Mouse (Mus musculus) hindbrain, embryonic 11.5 days (tissue): Measurements from ENCODE around the gene Rasgef1b. TPM values are rescaled to one million over a fixed set of nuclear protein-coding genes. Genes with fewer than 3 reads are reported as not detected.

Experiments used
- ATAC-seq: fragments of 200-750 bp; cut with Nextera tagmentation; 2 replicates; pipeline ENCODE4 v1.8.0; 2017; ENCODE audit warnings: mild to moderate bottlenecking, moderate TSS enrichment, moderate library complexity; ENCODE audit not compliant: low FRiP score
- DNase-seq: peaks from one replicate; pipeline ENCODE4 v3.0.0-alpha.2; 2015; ENCODE audit warnings: low spot score
- H3K27ac ChIP-seq: fragments of 300-500 bp; sonication (generic); 2 replicates; pipeline ENCODE4 v1.5.1; 2014; ENCODE audit warnings: mild to moderate bottlenecking, low read depth, low read length
- H3K27me3 ChIP-seq: fragments of 300-500 bp; sonication (generic); 2 replicates; pipeline ENCODE4 v1.6.1; 2014; ENCODE audit warnings: mild to moderate bottlenecking, low read length, moderate library complexity, mixed read lengths; ENCODE audit not compliant: control insufficient read depth, insufficient read depth
- H3K36me3 ChIP-seq: fragments of 300-500 bp; sonication (generic); 2 replicates; pipeline ENCODE4 v1.6.1; 2014; ENCODE audit warnings: mild to moderate bottlenecking, low read length, moderate library complexity, mixed read lengths; ENCODE audit not compliant: control insufficient read depth, insufficient read depth
- H3K4me1 ChIP-seq: fragments of 300-500 bp; sonication (generic); replicated peaks from 2 replicates; pipeline ENCODE4 v1.6.1; 2014; ENCODE audit warnings: low read length, mixed read lengths; ENCODE audit not compliant: control insufficient read depth, insufficient read depth
- H3K4me2 ChIP-seq: fragments of 300-500 bp; sonication (generic); replicated peaks from 2 replicates; pipeline ENCODE4 v1.6.1; 2014; ENCODE audit warnings: mild to moderate bottlenecking, low read depth, low read length
- H3K4me3 ChIP-seq: fragments of 300-500 bp; sonication (generic); 2 replicates; pipeline ENCODE4 v1.5.1; 2014; ENCODE audit warnings: low read depth, low read length
- H3K9ac ChIP-seq: fragments of 300-500 bp; sonication (generic); 2 replicates; pipeline ENCODE4 v1.6.1; 2014; ENCODE audit warnings: low read depth, low read length
- H3K9me3 ChIP-seq: fragments of 300-500 bp; sonication (generic); 2 replicates; pipeline ENCODE4 v1.6.1; 2016; ENCODE audit warnings: low read length; ENCODE audit not compliant: control insufficient read depth
- WGBS: fragments of 180-500 bp; shearing (Covaris S2); extraction: QIAGEN DNeasy Blood & Tissue Kit; methylation state at CpG from one replicate; pipeline ENCODE4 v1.1.7; 2014; 5-methylcytosine and 5-hydroxymethylcytosine counted together
- polyA plus RNA-seq: library from polyadenylated mRNA; unstranded; fragments of >200 nt; fragmentation: Nextera tagmentation; extraction: Ambion mirVana; gene quantifications from 2 replicates; pipeline ENCODE4 v1.2.1, GENCODE M21; 2014

Gene Rasgef1b
- polyA plus RNA-seq, 1 experiment from 2014 or later = 14.1 TPM

GRCm38 (mm10) chr5:99459007-99459406, 269.9 kb downstream of the Rasgef1b start:
- H3K27ac ChIP-seq = no peak overlapping the region
- no peak overlapping the region for H3K4me2 ChIP-seq
- no peak overlapping the region for H3K4me3 ChIP-seq
- DNase-seq (no peak), ATAC-seq (no peak)
- no peaks in the 10 kb centered on the region for H3K4me1 ChIP-seq
- H3K27me3 ChIP-seq = no peaks in the 10 kb centered on the region
- no peaks in the 10 kb centered on the region for H3K36me3 ChIP-seq
- no peak overlapping the region for H3K9ac ChIP-seq
- WGBS = 90% methylated on average over 6 of the region's 6 CpGs
- H3K9me3 ChIP-seq = no peaks in the 10 kb centered on the region

GRCm38 (mm10) chr5:99457291-99457690, 271.6 kb downstream of the Rasgef1b start:
- Histone ChIP-seq H3K4me3 (no peak overlapping the region), H3K9me3 (no peaks in the 10 kb centered on the region), H3K9ac (no peak overlapping the region), H3K36me3 (no peaks in the 10 kb centered on the region), H3K4me1 (no peaks in the 10 kb centered on the region), H3K27me3 (no peaks in the 10 kb centered on the region), H3K27ac (no peak overlapping the region), H3K4me2 (no peak overlapping the region)
- DNase-seq (no peak), ATAC-seq (no peak)
- 97% methylated on average over 3 of the region's 3 CpGs for WGBS

- WGBS = 68% methylated on average over 2 of the region's 2 CpGs
- H3K36me3 ChIP-seq = no peaks in the 10 kb centered on the region
- no peaks in the 10 kb centered on the region for H3K9me3 ChIP-seq
- H3K9ac ChIP-seq = no peak overlapping the region
- ATAC-seq = no peak
- no peaks in the 10 kb centered on the region for H3K27me3 ChIP-seq
- no peak for DNase-seq
- H3K4me1 ChIP-seq = no peaks in the 10 kb centered on the region
- H3K27ac ChIP-seq = no peak overlapping the region
- H3K4me3 ChIP-seq = no peak overlapping the region
- no peak overlapping the region for H3K4me2 ChIP-seq
Measured at GRCm38 (mm10) chr5:99451939-99452338, 276.9 kb downstream of the Rasgef1b start.

GRCm38 (mm10) chr5:99451416-99451815, 277.4 kb downstream of the Rasgef1b start:
- 70% methylated on average over 5 of the region's 5 CpGs for WGBS
- Histone ChIP-seq H3K27ac (no peak overlapping the region), H3K4me3 (no peak overlapping the region), H3K9ac (no peak overlapping the region), H3K4me2 (no peak overlapping the region), H3K36me3 (no peaks in the 10 kb centered on the region), H3K4me1 (no peaks in the 10 kb centered on the region), H3K27me3 (no peaks in the 10 kb centered on the region), H3K9me3 (no peaks in the 10 kb centered on the region)
- ATAC-seq (no peak), DNase-seq (no peak)

GRCm38 (mm10) chr5:99450994-99451393, 277.9 kb downstream of the Rasgef1b start:
- ATAC-seq (no peak), DNase-seq (no peak)
- Histone ChIP-seq H3K4me2 (no peak overlapping the region), H3K27me3 (no peaks in the 10 kb centered on the region), H3K4me1 (no peaks in the 10 kb centered on the region), H3K9me3 (no peaks in the 10 kb centered on the region), H3K27ac (no peak overlapping the region), H3K36me3 (no peaks in the 10 kb centered on the region), H3K9ac (no peak overlapping the region), H3K4me3 (no peak overlapping the region)
- WGBS = 72% methylated on average over 4 of the region's 4 CpGs

GRCm38 (mm10) chr5:99450463-99450862, 278.4 kb downstream of the Rasgef1b start:
- WGBS = 84% methylated on average over 3 of the region's 3 CpGs
- H3K9ac ChIP-seq = no peak overlapping the region
- ATAC-seq (no peak), DNase-seq (no peak)
- no peak overlapping the region for H3K27ac ChIP-seq
- H3K4me3 ChIP-seq = no peak overlapping the region
- H3K27me3 ChIP-seq = no peaks in the 10 kb centered on the region
- H3K36me3 ChIP-seq = no peaks in the 10 kb centered on the region
- no peaks in the 10 kb centered on the region for H3K9me3 ChIP-seq
- H3K4me1 ChIP-seq = no peaks in the 10 kb centered on the region
- H3K4me2 ChIP-seq = no peak overlapping the region

- Histone ChIP-seq H3K4me1 (no peaks in the 10 kb centered on the region), H3K9ac (no peak overlapping the region), H3K4me3 (no peak overlapping the region), H3K27ac (no peak overlapping the region), H3K27me3 (no peaks in the 10 kb centered on the region), H3K4me2 (no peak overlapping the region), H3K36me3 (no peaks in the 10 kb centered on the region), H3K9me3 (no peaks in the 10 kb centered on the region)
- no peak for DNase-seq
- ATAC-seq = no peak
- WGBS = 94% methylated on average over 6 of the region's 6 CpGs
Measured at GRCm38 (mm10) chr5:99447481-99447880, 281.4 kb downstream of the Rasgef1b start.

GRCm38 (mm10) chr5:99445242-99445641, 283.6 kb downstream of the Rasgef1b start:
- no peaks in the 10 kb centered on the region for H3K36me3 ChIP-seq
- H3K9me3 ChIP-seq = no peaks in the 10 kb centered on the region
- H3K4me2 ChIP-seq = no peak overlapping the region
- H3K9ac ChIP-seq = no peak overlapping the region
- H3K4me3 ChIP-seq = no peak overlapping the region
- H3K27me3 ChIP-seq = no peaks in the 10 kb centered on the region
- no peak for DNase-seq
- no peak overlapping the region for H3K27ac ChIP-seq
- 83% methylated on average over 5 of the region's 5 CpGs for WGBS
- no peaks in the 10 kb centered on the region for H3K4me1 ChIP-seq
- ATAC-seq = no peak

GRCm38 (mm10) chr5:99444777-99445176, 284.1 kb downstream of the Rasgef1b start:
- Histone ChIP-seq H3K4me2 (no peak overlapping the region), H3K9me3 (no peaks in the 10 kb centered on the region), H3K27ac (no peak overlapping the region), H3K36me3 (no peaks in the 10 kb centered on the region), H3K27me3 (no peaks in the 10 kb centered on the region), H3K4me1 (no peaks in the 10 kb centered on the region), H3K4me3 (no peak overlapping the region), H3K9ac (no peak overlapping the region)
- WGBS = 77% methylated on average over 7 of the region's 7 CpGs
- DNase-seq (no peak), ATAC-seq (no peak)
